In the genomic region with DNA sequence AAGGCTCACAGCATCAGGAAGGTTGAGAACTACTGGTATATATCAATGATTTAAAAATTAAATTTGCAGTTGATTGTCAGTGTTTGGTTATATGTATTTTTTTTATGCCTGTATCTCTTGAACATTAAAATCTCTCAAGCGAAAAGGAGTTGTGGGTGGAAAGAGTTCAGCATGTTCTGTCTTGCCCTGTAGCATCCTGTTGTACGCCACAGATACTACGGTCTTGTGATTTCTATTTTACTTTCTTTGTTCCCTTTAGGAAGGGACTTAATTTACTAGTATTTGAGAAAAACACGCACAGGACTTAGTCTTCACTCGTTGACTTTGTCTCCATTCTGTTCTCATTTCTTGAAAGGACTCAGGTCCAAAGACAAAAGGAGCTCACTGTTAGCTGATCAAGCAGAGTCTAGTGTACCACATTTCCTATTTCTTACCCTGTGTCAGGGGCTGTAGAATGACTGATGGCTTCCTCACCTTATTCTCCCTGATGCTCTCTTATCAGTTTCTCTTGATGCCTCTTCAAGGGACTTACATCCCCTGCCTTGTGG, we compare ENCODE assay signal across 30 mouse cellular contexts. TPM values are rescaled to one million over a fixed set of nuclear protein-coding genes. Genes with fewer than 3 reads are reported as not detected.
DNase-seq lines count a peak whose midpoint lies in the region; ATAC-seq and TF ChIP-seq lines count a peak whose summit lies in the region.
"Had no signal": no experiment of that assay in that cellular context is flagged by ENCODE, and none has a peak within 500 bp of the region (broad histone marks: within the 10 kb centered on the region; RNA-seq: fewer than 3 reads in every experiment).

No protein-coding gene starts in this region.

- H3K27ac ChIP-seq in spleen, adult 2 months (ENCODE audit: insufficient read depth, low read length): peak overlapping the region; percentile 97
- H3K27ac ChIP-seq in bone marrow, adult 2 months (ENCODE audit: control insufficient read depth, insufficient read depth, low read depth, low read length, poor library complexity): peak overlapping the region; percentile 28; the same call in 1 of the 2 replicates
- no peak overlapping the region for H3K27ac ChIP-seq in hindbrain, embryonic 13.5 days
- H3K27ac ChIP-seq: forebrain, embryonic 10.5 days; heart, adult 2 months; hindbrain, embryonic 10.5 days; hindbrain, postnatal 0 days; kidney, embryonic 15.5 days; limb, embryonic 13.5 days; liver, embryonic 13.5 days; stomach, embryonic 15.5 days had no signal

- H3K4me3 ChIP-seq in spleen, adult 2 months (ENCODE audit: extremely low read depth, insufficient read depth, insufficient read length): no peak overlapping the region
- H3K4me3 ChIP-seq in bone marrow, adult 2 months (replicated peaks; ENCODE audit: control insufficient read depth, low read depth, low read length): no peak overlapping the region
- no peak overlapping the region for H3K4me3 ChIP-seq in hindbrain, embryonic 13.5 days
- H3K4me3 ChIP-seq: forebrain, embryonic 10.5 days; heart, adult 2 months; hindbrain, embryonic 10.5 days; kidney, embryonic 15.5 days; limb, embryonic 13.5 days; liver, embryonic 13.5 days; megakaryocyte, embryonic 14.5 days; myocyte; stomach, embryonic 15.5 days had no signal

- H3K9me3 ChIP-seq in hindbrain, embryonic 13.5 days: no peaks in the 10 kb centered on the region
- H3K9me3 ChIP-seq: forebrain, embryonic 10.5 days; hindbrain, embryonic 10.5 days; kidney, embryonic 15.5 days; limb, embryonic 13.5 days; liver, embryonic 13.5 days; megakaryocyte, embryonic 14.5 days; stomach, embryonic 15.5 days had no signal

- H3K4me1 ChIP-seq in spleen, adult 2 months (ENCODE audit: control insufficient read depth, insufficient read depth, insufficient read length): peaks cover 20% of the 10 kb centered on the region
- H3K4me1 ChIP-seq in bone marrow, adult 2 months (ENCODE audit: control insufficient read depth, insufficient read depth, low read length): no peaks in the 10 kb centered on the region; the same call in 1 of the 2 replicates
- no peaks in the 10 kb centered on the region for H3K4me1 ChIP-seq in hindbrain, embryonic 13.5 days (replicated peaks)
- H3K4me1 ChIP-seq: forebrain, embryonic 10.5 days; hindbrain, embryonic 10.5 days; kidney, embryonic 15.5 days; limb, embryonic 13.5 days; liver, embryonic 13.5 days; stomach, embryonic 15.5 days had no signal

- no peaks in the 10 kb centered on the region for H3K27me3 ChIP-seq in spleen, adult 2 months (ENCODE audit: control insufficient read depth, insufficient read depth, low read length)
- H3K27me3 ChIP-seq in splenic B cell, adult 2 months (ENCODE audit: control insufficient read depth, insufficient read depth, low read length, poor library complexity, severe bottlenecking): no peaks in the 10 kb centered on the region
- no peaks in the 10 kb centered on the region for H3K27me3 ChIP-seq in hindbrain, embryonic 13.5 days
- H3K27me3 ChIP-seq: kidney, embryonic 15.5 days; limb, embryonic 13.5 days; liver, embryonic 13.5 days; megakaryocyte, embryonic 14.5 days; stomach, embryonic 15.5 days had no signal

- ATAC-seq in hindbrain, embryonic 13.5 days (ENCODE audit: low FRiP score): no peak
- ATAC-seq: forebrain, embryonic 16.5 days; hindbrain, postnatal 0 days had no signal

- 25% methylated on average over 5 of the region's 5 CpGs for WGBS in spleen, adult 2 months
- WGBS in bone marrow, adult 2 months: 68% methylated on average over 5 of the region's 5 CpGs
- 87% methylated on average over 5 of the region's 5 CpGs for WGBS in hindbrain, embryonic 13.5 days

- no peak overlapping the region for H3K9ac ChIP-seq in hindbrain, embryonic 13.5 days
- H3K9ac ChIP-seq: kidney, embryonic 15.5 days; limb, embryonic 13.5 days; liver, embryonic 13.5 days; stomach, embryonic 15.5 days had no signal

- no peaks in the 10 kb centered on the region; the same call in 1 of the 2 replicates for H3K36me3 ChIP-seq in spleen, adult 2 months (ENCODE audit: control insufficient read depth, insufficient read depth, low read length)
- no peaks in the 10 kb centered on the region for H3K36me3 ChIP-seq in splenic B cell, adult 2 months (ENCODE audit: control insufficient read depth, insufficient read depth, low read length, poor library complexity, severe bottlenecking)
- no peaks in the 10 kb centered on the region for H3K36me3 ChIP-seq in hindbrain, embryonic 13.5 days
- H3K36me3 ChIP-seq: forebrain, embryonic 10.5 days; hindbrain, embryonic 10.5 days; kidney, embryonic 15.5 days; limb, embryonic 13.5 days; liver, embryonic 13.5 days; stomach, embryonic 15.5 days had no signal

- no peak for TF ChIP-seq CTCF in spleen, adult 2 months (IDR thresholded peaks at IDR 0.05; ENCODE audit: extremely low read depth, insufficient read depth, insufficient read length, insufficient replicate concordance)
- no peak for TF ChIP-seq CTCF in bone marrow, adult 2 months (IDR thresholded peaks at IDR 0.05; ENCODE audit: control insufficient read depth, insufficient read depth, low read length)

- H3K4me2 ChIP-seq in hindbrain, embryonic 13.5 days: no peak overlapping the region
- H3K4me2 ChIP-seq: kidney, embryonic 15.5 days; limb, embryonic 13.5 days; liver, embryonic 13.5 days; stomach, embryonic 15.5 days had no signal

- no peak for TF ChIP-seq POLR2A in spleen, adult 2 months (IDR thresholded peaks at IDR 0.05; ENCODE audit: low read depth, low read length)
- TF ChIP-seq POLR2A in bone marrow, adult 2 months (IDR thresholded peaks at IDR 0.05; ENCODE audit: borderline replicate concordance, control insufficient read depth, low read depth, low read length): no peak

- DNase-seq in spleen, adult 2 months (ENCODE audit: low read depth in 1 of 2, low spot score in 2 of 2): no peak
- DNase-seq in spleen, adult 12 weeks (ENCODE audit: low spot score): no peak
- peak; percentile 63 for DNase-seq in CD4-positive, CD25-positive, alpha-beta regulatory T cell, adult 2 months (ENCODE audit: low read depth, low spot score)
- DNase-seq in splenic B cell, adult 2 months (ENCODE audit: low read depth, low spot score): peak; percentile 73
- no peak for DNase-seq in cerebellum, adult 18-20 months
- DNase-seq: adrenal gland, postnatal 36 days; cerebellum, adult 11 months; cerebellum, postnatal 10 days; gastrocnemius, postnatal 14 days; heart, adult 2 months; kidney, adult 11 months; kidney, postnatal 4 days; layer of hippocampus, adult 9-11 months; liver, embryonic 13.5 days; lung, adult 2 months; lung, postnatal 14 days; midbrain, embryonic 14.5 days had no signal

RNA-seq across cellular contexts. Expression of gene Ptpn22, which starts 7.9 kb away (rescaled TPM):
- polyA plus RNA-seq in spleen, adult 2 months (2012; rRNA removed): 23.8 and 27.3 TPM in 2 replicates
- polyA plus RNA-seq in bone marrow, adult 2 months (2011; ENCODE audit: insufficient read depth, insufficient read length, low replicate concordance, missing spikeins): 32.7 and 44.2 TPM in 2 replicates
- polyA plus RNA-seq in hindbrain, embryonic 13.5 days (2015; fragmentation: Nextera tagmentation; extraction: Ambion mirVana): 0.38 and 0.47 TPM in 2 replicates

RNA-seq across cellular contexts. Expression of gene Bcl2l15, which starts 35.1 kb away (rescaled TPM):
- polyA plus RNA-seq in spleen, adult 2 months (2012; rRNA removed): 0.13 and 0.18 TPM in 2 replicates
- polyA plus RNA-seq in bone marrow, adult 2 months (2011; ENCODE audit: insufficient read depth, insufficient read length, low replicate concordance, missing spikeins): 6.5 and 11.2 TPM in 2 replicates
- 0.17 and 0.41 TPM in 2 replicates for polyA plus RNA-seq in hindbrain, embryonic 13.5 days (2015; fragmentation: Nextera tagmentation; extraction: Ambion mirVana)
- polyA plus RNA-seq: embryonic facial prominence, embryonic 11.5 days; heart, adult 2 months; hindbrain, embryonic 10.5 days; lung, adult 2 months had no signal

RNA-seq across cellular contexts. Expression of gene Rsbn1, which starts 46.4 kb away (rescaled TPM):
- polyA plus RNA-seq in spleen, adult 2 months (2012; rRNA removed): 3.5 and 5.2 TPM in 2 replicates
- 5.2 and 9.3 TPM in 2 replicates for polyA plus RNA-seq in bone marrow, adult 2 months (2011; ENCODE audit: insufficient read depth, insufficient read length, low replicate concordance, missing spikeins)
- polyA plus RNA-seq in hindbrain, embryonic 13.5 days (2015; fragmentation: Nextera tagmentation; extraction: Ambion mirVana): 21.3 and 24.4 TPM in 2 replicates

RNA-seq across cellular contexts. Expression of gene Gm43064, which starts 58.1 kb away (rescaled TPM):
- 0.40 and 0.66 TPM in 2 replicates for polyA plus RNA-seq in spleen, adult 2 months (2012; rRNA removed)
- polyA plus RNA-seq in bone marrow, adult 2 months (2011; ENCODE audit: insufficient read depth, insufficient read length, low replicate concordance, missing spikeins): not detected in 2 replicates
- polyA plus RNA-seq in hindbrain, embryonic 13.5 days (2015; fragmentation: Nextera tagmentation; extraction: Ambion mirVana): 0.53 TPM in 1 of 2 replicates, not detected in the other
- polyA plus RNA-seq: C2C12; embryonic facial prominence, embryonic 11.5 days; heart, adult 2 months; lung, adult 2 months; midbrain, embryonic 14.5 days had no signal

RNA-seq across cellular contexts. Expression of gene Ap4b1, which starts 58.2 kb away (rescaled TPM):
- polyA plus RNA-seq in spleen, adult 2 months (2012; rRNA removed): 14.5 and 14.7 TPM in 2 replicates
- polyA plus RNA-seq in bone marrow, adult 2 months (2011; ENCODE audit: insufficient read depth, insufficient read length, low replicate concordance, missing spikeins): 27.7 and 34.2 TPM in 2 replicates
- 22.9 and 25.1 TPM in 2 replicates for polyA plus RNA-seq in hindbrain, embryonic 13.5 days (2015; fragmentation: Nextera tagmentation; extraction: Ambion mirVana)

Comparison
In these comparisons a context has a peak if more than half of its experiments do, and no peak if none do; other contexts are left out.
1. DNase-seq: peak in CD4-positive, CD25-positive, alpha-beta regulatory T cell, adult 2 months (single experiment) and splenic B cell, adult 2 months (single experiment); none in spleen, adult 2 months (0 of 2), spleen, adult 12 weeks (single experiment) and cerebellum, adult 18-20 months (0 of 2).
2. RNA of gene Ptpn22, which starts 7.9 kb away (polyA plus RNA-seq): 32.7 to 44.2 TPM in bone marrow, adult 2 months and 23.8 to 27.3 TPM in spleen, adult 2 months; 0.38 to 0.47 TPM in hindbrain, embryonic 13.5 days; every median in the first group is over 10 times any median in the second.